Mouse (Mus musculus) frontal cortex, adult 2 months (tissue): Measurements from ENCODE around the gene Guca2a. TPM values are rescaled to one million over a fixed set of nuclear protein-coding genes. Genes with fewer than 3 reads are reported as not detected.
"Not testable (repeated sequence)": the region's sequence is repeated elsewhere in the genome, so short reads cannot be mapped to it uniquely, and the experiment has no call there.

Source experiments
- DNase-seq, 2 experiments: peaks; one replicate each; pipeline ENCODE4 v3.0.0; 2022; ENCODE audit warnings: low spot score in 1 of 2; ENCODE audit errors: extremely low spot score in 1 of 2
- polyA plus RNA-seq: library from polyadenylated mRNA; depleted of rRNA; stranded (reverse); fragments of >200 nt; gene quantifications from 2 replicates; pipeline ENCODE4 v1.2.3, GENCODE M21; 2012; rRNA removed

Gene Guca2a
- not detected in 2 replicates for polyA plus RNA-seq

- no peak for DNase-seq
Measured at GRCm38 (mm10) chr4:119637176-119637845, at the start of gene Guca2a. Gene Guca2a, plus strand, starts transcription at chr4:119637704.

- no peak for DNase-seq
Measured at GRCm38 (mm10) chr4:119588037-119588436, 49.5 kb upstream of the Guca2a start.

DNA sequence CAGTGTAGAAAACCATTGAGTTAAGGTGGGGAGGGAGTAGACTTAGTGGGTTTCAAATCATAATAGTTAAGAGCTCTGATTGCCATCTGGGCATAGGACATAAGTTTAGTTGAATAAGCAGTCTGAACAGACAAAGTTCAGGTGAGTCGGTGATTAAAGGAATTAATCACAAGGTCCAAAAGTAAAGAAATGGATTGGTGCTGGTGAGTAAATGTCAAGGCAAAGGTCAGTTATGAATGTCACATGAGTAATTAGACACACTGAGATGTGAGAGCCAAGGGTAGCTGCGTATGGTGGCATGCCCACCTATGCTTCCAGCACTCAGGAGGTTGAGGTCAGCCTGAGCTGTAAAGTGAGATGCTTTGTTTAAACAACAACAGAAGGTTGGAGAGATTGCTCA, 48.1 kb upstream of the Guca2a start:
- DNase-seq = no peak

GRCm38 (mm10) chr4:119590027-119590426, 47.5 kb upstream of the Guca2a start:
- DNase-seq = peak in 1 of 2 experiments; percentile 13

DNA sequence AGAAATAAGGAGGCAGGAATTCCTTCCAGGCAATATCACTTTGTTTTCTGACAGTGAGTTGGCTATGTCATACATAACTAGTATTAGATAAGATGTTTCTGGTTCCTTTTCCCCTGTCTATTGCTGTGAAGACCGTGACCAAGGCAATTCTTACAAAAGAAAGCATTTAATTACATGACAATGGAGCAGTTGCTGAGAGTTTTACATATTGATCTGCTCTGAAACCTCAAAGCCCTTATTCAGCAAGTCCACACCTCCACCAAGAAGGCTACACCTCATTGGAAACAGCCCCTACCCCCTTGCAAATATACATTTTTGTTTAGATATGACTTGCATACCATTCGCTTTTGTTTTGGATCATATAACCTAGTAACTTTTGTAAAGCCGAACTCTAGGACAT, 45.0 kb upstream of the Guca2a start:
- DNase-seq = no peak

- no peak for DNase-seq
Measured at GRCm38 (mm10) chr4:119594331-119594730, 43.2 kb upstream of the Guca2a start.

- no peak for DNase-seq
Measured at GRCm38 (mm10) chr4:119599605-119600004, 37.9 kb upstream of the Guca2a start.

DNA sequence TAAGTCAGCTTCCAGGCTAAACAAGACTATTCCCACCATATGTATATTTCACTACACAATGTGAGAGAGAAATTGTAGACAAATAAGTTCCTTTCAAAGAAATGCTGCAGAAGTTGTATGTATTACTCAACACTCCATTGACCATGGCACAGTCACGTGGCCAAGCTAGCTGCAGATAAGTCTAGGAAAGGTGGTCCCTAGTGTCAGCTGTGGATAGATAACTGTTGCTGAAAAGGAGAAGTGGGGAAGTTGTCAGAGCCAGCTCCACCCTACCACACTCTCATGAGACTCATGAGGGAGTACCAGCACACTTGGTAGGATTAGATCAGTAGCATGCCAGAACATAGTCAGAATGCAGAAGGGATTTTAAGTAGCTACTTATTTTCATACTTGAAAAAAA, 28.0 kb upstream of the Guca2a start:
- no peak for DNase-seq

- DNase-seq = no peak
Measured at GRCm38 (mm10) chr4:119614078-119614477, 23.4 kb upstream of the Guca2a start.

- no peak for DNase-seq
Measured at GRCm38 (mm10) chr4:119614724-119615123, 22.8 kb upstream of the Guca2a start.

DNA sequence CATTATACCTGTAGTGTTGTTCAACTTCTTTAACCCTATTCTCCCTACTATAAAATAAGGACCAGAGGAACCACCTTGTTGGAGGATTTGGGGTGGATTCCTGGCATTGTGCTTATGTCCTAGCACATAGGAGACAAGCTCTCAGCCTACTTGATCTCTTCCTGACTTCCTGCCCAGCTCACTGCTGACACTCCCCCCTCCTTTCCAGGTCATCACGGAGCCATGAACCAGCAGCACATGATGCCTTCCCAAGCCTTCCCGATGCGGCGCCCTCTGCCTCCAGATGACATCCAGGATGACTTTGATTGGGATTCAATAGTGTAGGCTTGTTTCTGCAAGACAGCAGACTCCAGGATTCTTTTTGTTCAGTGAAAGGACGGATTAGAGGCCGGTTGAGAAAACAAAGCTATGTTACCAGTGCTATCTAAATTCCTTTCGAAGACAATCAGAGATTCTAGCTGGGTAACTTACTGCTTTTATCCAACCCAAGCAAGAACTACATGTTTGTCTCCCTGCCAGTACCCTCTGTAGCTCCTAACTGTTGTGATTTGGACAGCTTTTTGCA, 11.3 kb upstream of the Guca2a start:
- DNase-seq = no peak

GRCm38 (mm10) chr4:119626876-119627275, 10.6 kb upstream of the Guca2a start:
- no peak for DNase-seq

DNA sequence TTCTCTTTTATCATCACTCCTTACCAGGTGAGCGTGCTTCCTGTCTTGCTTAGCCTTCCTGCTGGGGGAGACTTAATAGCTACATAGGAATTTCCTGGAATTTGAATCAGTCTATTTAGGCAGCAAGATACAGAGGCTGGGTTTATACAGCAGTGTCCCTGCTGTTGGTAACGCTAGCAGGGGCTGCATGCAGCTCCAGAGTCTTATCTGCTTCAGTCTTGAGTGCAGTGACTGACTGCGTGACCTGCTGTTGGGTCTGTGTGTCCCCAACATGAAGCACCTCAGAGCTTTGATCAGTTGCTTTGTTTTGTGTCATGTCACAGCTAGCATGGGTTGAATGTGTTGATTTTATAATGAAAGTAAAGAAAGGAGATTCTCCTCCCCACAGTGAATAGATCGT, 10.2 kb upstream of the Guca2a start:
- DNase-seq = no peak

DNA sequence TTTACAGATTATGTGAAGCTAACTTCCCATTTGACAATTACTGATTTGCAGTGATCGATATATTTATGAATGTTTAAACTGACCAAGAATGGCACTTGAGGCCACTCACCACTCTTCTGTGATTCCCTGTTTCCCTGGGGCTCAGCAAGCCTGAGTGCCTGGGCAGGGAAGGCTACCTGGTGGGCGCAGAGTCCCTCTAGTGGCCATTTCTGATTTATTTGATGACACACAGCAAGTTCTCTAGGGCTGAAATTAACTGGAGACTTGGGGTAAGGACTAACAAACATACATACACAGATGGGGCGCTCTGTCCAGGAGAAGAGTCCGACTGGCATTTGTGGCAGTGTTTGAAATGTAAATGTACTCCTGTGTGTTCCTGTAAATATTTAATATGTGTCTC, 9.1 kb upstream of the Guca2a start:
- not testable (repeated sequence) for DNase-seq

DNA sequence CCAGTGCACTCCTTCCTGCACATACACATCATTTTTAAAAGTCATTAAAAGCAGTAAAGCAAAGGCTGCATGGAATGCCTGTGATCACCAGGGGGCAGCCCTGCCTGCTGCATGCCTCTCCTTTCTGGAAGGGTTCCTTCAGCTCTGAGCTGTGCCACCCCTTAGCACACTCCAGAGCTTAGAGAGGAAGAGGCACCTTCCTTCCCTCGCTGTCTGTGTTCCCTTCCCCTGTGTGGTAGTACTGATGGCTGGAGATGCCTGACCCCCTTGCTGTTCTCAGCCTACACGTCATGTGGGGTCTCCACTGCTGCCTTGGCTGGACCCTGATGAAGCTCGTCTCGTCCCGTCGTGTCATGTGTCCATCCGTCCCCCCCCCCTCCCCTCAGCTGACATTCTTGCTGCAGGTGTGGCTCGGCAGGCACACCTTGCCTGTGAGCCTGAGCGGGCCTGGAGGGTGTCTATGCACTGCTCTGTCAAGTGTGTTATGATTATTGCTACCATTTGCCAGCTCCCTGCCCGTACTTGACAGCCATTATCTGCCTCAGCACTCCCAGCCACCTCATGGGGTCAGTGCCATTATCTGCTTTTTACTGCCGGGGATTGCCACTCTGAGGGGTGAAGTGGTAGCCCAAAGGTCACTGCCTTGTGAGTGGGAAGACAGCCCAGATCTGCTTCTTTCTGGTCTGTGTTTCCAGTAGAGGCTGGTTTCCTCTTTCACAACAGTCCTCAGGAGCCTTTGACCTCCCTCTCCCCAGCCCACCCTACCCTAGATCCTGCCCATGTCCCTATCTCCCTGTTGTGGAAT, 6.2 kb upstream of the Guca2a start:
- DNase-seq = peak in 1 of 2 experiments; percentile 74

DNA sequence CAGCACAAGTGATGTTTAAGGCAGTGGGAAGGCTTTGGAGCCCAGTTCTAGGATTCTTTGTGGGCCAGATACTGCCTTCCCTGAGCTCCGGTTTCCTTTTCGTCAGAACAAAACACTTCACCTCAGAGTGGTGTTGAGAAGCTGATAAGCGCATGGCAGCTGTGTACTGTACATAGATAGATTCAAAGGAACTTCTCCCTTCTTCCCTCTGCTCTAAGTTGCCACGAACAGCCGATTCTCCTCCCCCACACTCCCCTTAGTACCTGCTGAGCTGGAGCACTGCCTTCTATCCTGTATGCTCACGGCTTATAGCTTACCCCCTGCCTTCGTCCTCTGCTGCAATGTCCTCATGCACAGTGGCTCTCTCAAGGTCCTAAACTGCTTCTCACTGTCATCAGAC, 4.8 kb upstream of the Guca2a start:
- DNase-seq = no peak

- DNase-seq = no peak
Measured at GRCm38 (mm10) chr4:119633342-119633741, 4.2 kb upstream of the Guca2a start.

DNA sequence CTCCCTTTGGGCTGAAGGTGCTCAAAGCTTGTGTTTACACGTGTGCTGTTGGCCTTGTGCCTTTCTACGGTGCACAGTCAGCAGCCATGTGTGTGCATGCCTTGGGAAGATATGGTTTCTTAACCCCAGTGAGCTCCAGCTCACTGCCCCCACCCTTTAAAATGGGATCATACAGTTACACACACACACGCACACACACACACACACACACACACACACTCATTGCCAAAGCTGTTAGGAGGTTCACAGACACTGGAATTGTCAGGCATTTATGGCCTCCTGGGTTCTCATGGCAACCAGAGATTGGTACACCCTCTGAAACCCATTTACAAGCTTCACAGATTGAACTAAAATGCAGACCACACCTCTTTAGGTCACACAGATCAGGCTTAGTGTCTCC, 3.6 kb upstream of the Guca2a start:
- no peak for DNase-seq

DNA sequence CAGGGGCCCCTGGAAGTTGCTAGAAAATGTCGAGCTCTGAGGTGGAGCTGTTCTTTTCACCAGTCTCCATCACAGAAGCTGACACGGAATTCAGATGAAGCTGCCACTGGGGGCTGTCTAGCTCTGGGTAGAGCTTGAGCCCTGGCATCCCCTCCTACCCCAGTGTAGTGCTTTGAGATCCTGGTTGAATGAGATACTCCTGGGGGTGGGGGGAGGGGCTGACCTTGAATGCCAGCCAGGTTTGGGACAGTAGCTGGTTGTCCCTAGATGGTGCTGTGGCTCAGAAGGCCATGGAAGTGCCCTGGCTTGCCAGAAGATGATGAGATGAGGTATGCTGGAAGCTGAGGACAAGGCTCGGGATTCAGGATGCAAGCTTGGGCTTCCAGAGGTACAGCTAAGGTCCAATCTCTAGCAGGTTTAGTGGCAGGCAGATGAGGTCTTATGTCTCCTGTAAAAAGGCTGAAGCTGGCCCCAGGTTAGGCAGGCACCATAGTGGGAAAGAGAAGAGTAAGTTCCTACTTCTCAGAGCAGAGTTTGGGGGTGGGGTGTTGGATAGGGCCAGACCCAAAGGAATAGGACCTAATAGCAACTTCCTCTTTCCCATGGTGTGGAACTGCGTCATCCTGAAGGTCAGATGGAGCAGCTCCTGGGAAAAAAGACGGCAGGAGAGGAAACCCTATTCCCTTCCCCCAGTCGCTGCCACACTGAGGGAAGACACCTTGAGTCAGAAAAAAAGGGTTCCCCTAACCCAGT, 2.4 kb upstream of the Guca2a start:
- DNase-seq = no peak

- no peak for DNase-seq
Measured at GRCm38 (mm10) chr4:119635686-119636085, 1.8 kb upstream of the Guca2a start.

DNA sequence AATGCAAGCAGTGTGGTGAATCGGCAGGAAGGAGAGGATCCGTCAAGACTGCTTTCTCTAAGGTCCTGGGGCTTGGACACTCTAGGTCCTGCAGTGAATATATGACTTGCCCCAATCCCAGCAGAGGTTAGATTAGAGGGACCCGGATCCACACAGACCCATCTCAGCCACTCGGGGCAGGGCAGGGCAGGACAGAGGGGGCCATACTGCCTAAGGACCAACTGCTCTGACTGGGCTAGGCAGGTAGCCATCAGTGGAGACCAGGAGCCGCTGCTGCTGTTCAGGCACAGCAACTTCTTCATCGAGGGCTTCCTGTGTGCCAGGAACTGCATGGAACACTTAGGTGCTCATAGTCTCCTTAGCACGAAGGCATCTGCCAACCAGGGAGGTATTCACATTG, 773 bp upstream of the Guca2a start:
- DNase-seq = no peak
